Mouse (Mus musculus): ENCODE data around the gene Slc16a10. TPM values are rescaled to one million over a fixed set of nuclear protein-coding genes. Genes with fewer than 3 reads are reported as not detected.

Slc16a10 gene
- total and polyA plus RNA-seq, 2 experiments from 2014 or later = 1.5 to 2.5 TPM

- 50% methylated on average over 3 of the region's 3 CpGs for WGBS
- Histone ChIP-seq H3K27me3 (ENCODE audit: insufficient read depth, low read length) (no peaks in the 10 kb centered on the region), H3K4me2 (ENCODE audit: low read depth) (no peak overlapping the region), H3K9ac (no peak overlapping the region), H3K36me3 (ENCODE audit: insufficient read depth) (no peaks in the 10 kb centered on the region), H3K9me3 (ENCODE audit: low read length) (no peaks in the 10 kb centered on the region), H3K4me3 (ENCODE audit: low read depth, low read length) (no peak overlapping the region), H3K27ac (ENCODE audit: low read depth, low read length) (no peak overlapping the region), H3K4me1 (ENCODE audit: insufficient read depth) (no peaks in the 10 kb centered on the region)
- peak; percentile 74 for TF ChIP-seq CTCF (IDR thresholded peaks at IDR 0.05; ENCODE audit: low read depth)
- peak; percentile 60 for DNase-seq
- ATAC-seq = peak; percentile 67
Observed at GRCm38 (mm10) chr10:40053257-40053895, 88.7 kb downstream of the Slc16a10 start.

DNA sequence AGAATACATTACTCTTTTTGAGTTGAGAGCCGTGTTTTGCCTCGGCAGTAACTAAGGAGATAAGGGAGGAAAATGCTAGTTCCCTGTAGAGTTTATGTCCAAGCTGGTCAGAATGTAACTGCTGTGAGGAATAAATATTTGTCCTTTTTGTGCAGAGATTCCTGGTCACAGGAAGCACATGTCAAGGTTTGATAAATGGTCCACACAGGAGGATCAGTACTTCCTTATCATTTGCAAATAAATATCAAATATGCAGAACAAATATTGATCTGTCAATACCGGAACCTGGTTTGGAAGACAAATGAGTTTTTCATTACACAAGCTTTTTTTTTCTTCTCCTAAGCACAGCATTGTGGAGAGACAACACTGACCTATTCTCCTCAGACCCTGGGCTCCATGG, 90.1 kb downstream of the Slc16a10 start:
- ATAC-seq = no peak
- no peaks in the 10 kb centered on the region for H3K36me3 ChIP-seq (ENCODE audit: insufficient read depth)
- 86% methylated on average over 3 of the region's 3 CpGs for WGBS
- no peak for TF ChIP-seq CTCF (IDR thresholded peaks at IDR 0.05; ENCODE audit: low read depth)
- no peak overlapping the region for H3K27ac ChIP-seq (ENCODE audit: low read depth, low read length)
- no peak overlapping the region for H3K4me2 ChIP-seq (ENCODE audit: low read depth)
- H3K4me1 ChIP-seq (ENCODE audit: insufficient read depth) = no peaks in the 10 kb centered on the region
- no peak overlapping the region for H3K4me3 ChIP-seq (ENCODE audit: low read depth, low read length)
- H3K9me3 ChIP-seq (ENCODE audit: low read length) = no peaks in the 10 kb centered on the region
- H3K9ac ChIP-seq = no peak overlapping the region
- no peaks in the 10 kb centered on the region for H3K27me3 ChIP-seq (ENCODE audit: insufficient read depth, low read length)
- no peak for DNase-seq

- no peak overlapping the region for H3K9ac ChIP-seq
- no peak overlapping the region for H3K27ac ChIP-seq (ENCODE audit: low read depth, low read length)
- H3K4me2 ChIP-seq (ENCODE audit: low read depth) = no peak overlapping the region
- DNase-seq (no peak), ATAC-seq (no peak)
- no peaks in the 10 kb centered on the region for H3K36me3 ChIP-seq (ENCODE audit: insufficient read depth)
- TF ChIP-seq CTCF (IDR thresholded peaks at IDR 0.05; ENCODE audit: low read depth) = no peak
- WGBS = 94% methylated on average over 2 of the region's 2 CpGs
- no peaks in the 10 kb centered on the region for H3K27me3 ChIP-seq (ENCODE audit: insufficient read depth, low read length)
- no peaks in the 10 kb centered on the region for H3K4me1 ChIP-seq (ENCODE audit: insufficient read depth)
- no peaks in the 10 kb centered on the region for H3K9me3 ChIP-seq (ENCODE audit: low read length)
- no peak overlapping the region for H3K4me3 ChIP-seq (ENCODE audit: low read depth, low read length)
Observed at GRCm38 (mm10) chr10:40050763-40051162, 91.3 kb downstream of the Slc16a10 start.

DNA sequence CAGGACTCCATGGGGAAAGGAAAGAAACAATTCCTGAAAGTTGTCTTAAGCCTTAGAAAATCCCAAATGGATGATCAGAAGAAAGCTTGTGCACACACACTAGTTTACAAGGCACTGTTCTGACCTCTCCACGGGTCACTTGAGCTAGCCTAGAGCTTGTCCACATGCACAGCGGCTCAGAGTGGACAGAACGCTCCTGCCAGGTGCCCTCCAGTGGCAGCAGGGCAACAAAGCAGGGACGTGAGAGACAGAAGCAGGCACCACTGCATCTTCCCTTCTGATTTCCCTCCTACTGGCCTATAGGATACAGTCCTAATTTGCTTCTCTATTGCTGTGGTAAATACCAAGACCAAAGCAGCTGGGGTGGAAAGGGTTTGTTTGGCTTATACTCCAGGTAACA, 100.7 kb downstream of the Slc16a10 start:
- H3K27ac ChIP-seq (ENCODE audit: low read depth, low read length) = no peak overlapping the region
- no peak overlapping the region for H3K9ac ChIP-seq
- H3K9me3 ChIP-seq (ENCODE audit: low read length) = no peaks in the 10 kb centered on the region
- H3K27me3 ChIP-seq (ENCODE audit: insufficient read depth, low read length) = no peaks in the 10 kb centered on the region
- no peaks in the 10 kb centered on the region for H3K36me3 ChIP-seq (ENCODE audit: insufficient read depth)
- WGBS = 17% methylated on average over 4 of the region's 4 CpGs
- H3K4me1 ChIP-seq (ENCODE audit: insufficient read depth) = no peaks in the 10 kb centered on the region
- no peak overlapping the region for H3K4me3 ChIP-seq (ENCODE audit: low read depth, low read length)
- TF ChIP-seq CTCF (IDR thresholded peaks at IDR 0.05; ENCODE audit: low read depth) = peak; percentile 38
- H3K4me2 ChIP-seq (ENCODE audit: low read depth) = no peak overlapping the region
- DNase-seq (no peak), ATAC-seq (no peak)

GRCm38 (mm10) chr10:40036686-40037560, 105.1 kb downstream of the Slc16a10 start:
- TF ChIP-seq CTCF (IDR thresholded peaks at IDR 0.05; ENCODE audit: low read depth) = no peak
- H3K4me3 ChIP-seq (ENCODE audit: low read depth, low read length) = no peak overlapping the region
- peak; percentile 77 for DNase-seq
- no peaks in the 10 kb centered on the region for H3K4me1 ChIP-seq (ENCODE audit: insufficient read depth)
- H3K27me3 ChIP-seq (ENCODE audit: insufficient read depth, low read length) = no peaks in the 10 kb centered on the region
- H3K9ac ChIP-seq = peak overlapping the region; percentile 39
- H3K4me2 ChIP-seq (ENCODE audit: low read depth) = peak overlapping the region; percentile 33
- peak overlapping the region; percentile 72 for H3K27ac ChIP-seq (ENCODE audit: low read depth, low read length)
- no peaks in the 10 kb centered on the region for H3K9me3 ChIP-seq (ENCODE audit: low read length)
- ATAC-seq = peak; percentile 95
- 51% methylated on average over 24 of the region's 24 CpGs for WGBS
- no peaks in the 10 kb centered on the region for H3K36me3 ChIP-seq (ENCODE audit: insufficient read depth)

GRCm38 (mm10) chr10:40034956-40035355, 107.1 kb downstream of the Slc16a10 start:
- Histone ChIP-seq H3K27ac (ENCODE audit: low read depth, low read length) (no peak overlapping the region), H3K27me3 (ENCODE audit: insufficient read depth, low read length) (no peaks in the 10 kb centered on the region), H3K4me3 (ENCODE audit: low read depth, low read length) (no peak overlapping the region), H3K36me3 (ENCODE audit: insufficient read depth) (no peaks in the 10 kb centered on the region), H3K4me1 (ENCODE audit: insufficient read depth) (no peaks in the 10 kb centered on the region), H3K9me3 (ENCODE audit: low read length) (no peaks in the 10 kb centered on the region), H3K4me2 (ENCODE audit: low read depth) (no peak overlapping the region), H3K9ac (no peak overlapping the region)
- ATAC-seq = no peak
- 93% methylated on average over 6 of the region's 6 CpGs for WGBS
- no peak for DNase-seq
- no peak for TF ChIP-seq CTCF (IDR thresholded peaks at IDR 0.05; ENCODE audit: low read depth)

DNA sequence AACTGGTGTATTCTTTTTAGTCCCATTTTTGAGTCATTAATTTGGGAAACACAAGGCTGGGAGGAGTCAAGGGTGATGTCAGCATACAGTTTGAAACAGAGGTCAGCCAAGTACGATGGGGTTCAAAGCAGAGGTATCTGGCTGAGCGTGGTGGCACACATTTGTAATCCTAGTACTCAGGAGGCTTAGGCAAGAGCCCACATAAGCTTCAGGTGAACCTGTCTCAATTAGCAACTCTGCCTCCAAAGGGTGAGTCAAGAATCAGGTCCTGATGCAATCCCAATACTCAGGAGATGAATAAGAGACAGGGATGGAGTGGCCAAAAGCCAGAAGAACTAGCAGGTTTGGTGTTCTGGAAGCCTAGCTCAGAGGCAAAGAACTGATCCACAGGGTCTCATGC, 109.2 kb downstream of the Slc16a10 start:
- Histone ChIP-seq H3K9me3 (ENCODE audit: low read length) (no peaks in the 10 kb centered on the region), H3K36me3 (ENCODE audit: insufficient read depth) (no peaks in the 10 kb centered on the region), H3K27ac (ENCODE audit: low read depth, low read length) (no peak overlapping the region), H3K4me3 (ENCODE audit: low read depth, low read length) (no peak overlapping the region), H3K4me1 (ENCODE audit: insufficient read depth) (no peaks in the 10 kb centered on the region), H3K9ac (no peak overlapping the region), H3K4me2 (ENCODE audit: low read depth) (no peak overlapping the region), H3K27me3 (ENCODE audit: insufficient read depth, low read length) (no peaks in the 10 kb centered on the region)
- no peak for TF ChIP-seq CTCF (IDR thresholded peaks at IDR 0.05; ENCODE audit: low read depth)
- ATAC-seq (no peak), DNase-seq (no peak)
- WGBS = 80% methylated on average over 2 of the region's 2 CpGs

Data from forebrain, postnatal 0 days (tissue).